Mouse (Mus musculus): ENCODE measurements around the gene Slc22a8. TPM values are rescaled to one million over a fixed set of nuclear protein-coding genes. Genes with fewer than 3 reads are reported as not detected.

The Slc22a8 gene
- not detected in 2 replicates for total RNA-seq (2017)

DNA sequence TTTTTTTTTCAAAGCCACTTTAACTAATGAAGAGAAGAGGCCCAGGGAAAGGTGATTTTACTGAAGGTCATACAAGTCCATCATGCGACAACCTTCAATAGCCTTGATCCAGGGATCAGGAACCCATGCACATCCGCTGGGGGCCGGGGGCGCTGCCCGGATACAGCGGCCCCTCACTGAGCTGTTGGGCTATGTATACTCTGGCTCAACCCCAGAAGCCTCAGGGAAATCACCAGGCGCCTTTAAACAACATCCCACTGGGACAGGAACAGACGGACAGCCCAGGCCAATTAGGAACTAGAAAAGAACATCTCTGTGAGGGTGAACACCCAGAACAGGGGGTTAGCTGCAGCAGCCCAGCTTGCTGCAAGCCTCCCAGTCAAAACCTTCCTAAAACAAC is at the start of gene Slc22a8:
Slc22a8 (plus strand) TSS at position 301 of the 400 bp plus-strand sequence.
- no peak for ATAC-seq (ENCODE audit: extremely low read depth, insufficient number of reproducible peaks, low FRiP score, poor library complexity, severe bottlenecking)

DNA sequence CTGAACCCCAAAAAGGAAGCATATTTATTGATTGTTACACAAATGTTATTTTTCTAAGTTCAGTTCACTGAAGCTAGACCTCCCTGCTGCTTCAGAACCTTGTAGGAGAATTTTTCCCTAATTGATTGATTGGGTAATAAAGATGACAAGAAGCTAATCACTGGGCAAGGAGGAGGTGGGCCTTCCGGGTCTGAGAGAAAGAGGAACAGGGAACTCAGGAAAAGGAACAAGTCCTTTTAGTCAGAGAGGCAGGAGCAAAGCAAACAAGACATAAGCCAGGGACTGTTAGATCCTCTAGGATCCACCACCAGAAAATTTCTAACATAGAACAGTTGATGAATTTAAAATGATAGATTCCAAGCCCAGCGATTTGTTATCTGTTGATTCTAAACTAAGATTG is 32.2 kb upstream of the Slc22a8 start:
- no peak for ATAC-seq (ENCODE audit: extremely low read depth, insufficient number of reproducible peaks, low FRiP score, poor library complexity, severe bottlenecking)

DNA sequence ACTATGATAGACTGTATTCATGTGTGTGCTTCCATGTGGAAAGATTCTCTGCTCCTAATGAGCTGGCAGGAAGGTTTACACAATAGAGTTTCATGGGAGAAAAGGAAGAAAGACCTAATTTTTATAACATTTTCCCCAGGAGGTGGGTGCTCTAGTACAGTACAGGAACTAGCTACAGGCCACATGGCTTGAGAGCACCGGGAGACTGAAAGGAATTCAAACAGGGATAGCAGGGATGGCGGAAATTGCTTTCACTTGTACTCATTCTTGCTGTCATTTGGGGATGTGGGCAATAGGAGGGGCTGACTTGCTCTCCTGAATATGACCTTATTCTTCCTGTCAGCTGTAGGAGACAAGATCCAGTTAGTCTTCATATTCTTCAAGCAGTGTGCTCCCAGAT is 27.0 kb upstream of the Slc22a8 start:
- ATAC-seq (ENCODE audit: extremely low read depth, insufficient number of reproducible peaks, low FRiP score, poor library complexity, severe bottlenecking), result no peak

DNA sequence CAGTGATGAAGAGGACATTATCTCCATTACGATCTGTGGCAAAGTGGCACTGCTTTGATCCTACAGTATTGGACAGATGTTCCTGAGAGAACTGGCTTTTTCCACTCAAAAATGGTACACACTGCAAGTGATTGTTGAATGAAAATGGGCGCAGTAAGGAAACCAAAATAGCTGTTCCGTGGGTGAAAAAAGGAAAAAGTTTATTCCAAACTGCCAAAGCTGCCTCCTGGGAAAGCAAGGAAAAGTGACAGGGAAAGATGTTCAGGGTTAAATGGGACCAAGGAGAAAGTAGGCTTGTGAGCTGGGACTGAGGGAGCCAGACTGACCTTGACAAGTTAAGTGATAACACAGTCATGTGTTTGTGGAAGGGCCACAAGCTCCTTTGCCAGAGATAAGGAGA is 26.6 kb upstream of the Slc22a8 start:
- no peak for ATAC-seq (ENCODE audit: extremely low read depth, insufficient number of reproducible peaks, low FRiP score, poor library complexity, severe bottlenecking)

DNA sequence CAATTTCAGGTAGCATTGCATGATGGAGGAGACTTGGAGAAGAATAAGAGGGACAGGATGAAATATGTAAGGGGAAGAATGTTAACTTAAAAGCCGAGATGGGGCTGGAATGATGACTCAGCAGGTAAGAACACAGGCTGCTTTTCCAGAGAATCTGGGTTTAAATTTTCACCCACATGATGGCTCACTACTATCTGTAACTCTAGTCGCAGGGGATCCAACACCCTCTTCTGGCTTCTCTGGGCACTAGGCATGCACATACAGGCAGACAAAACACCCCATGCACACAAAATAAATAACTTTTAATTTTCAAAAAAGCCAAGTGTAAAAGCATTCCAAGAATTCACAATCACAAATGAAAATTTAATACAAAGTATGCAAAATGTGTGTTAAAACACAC is 25.8 kb upstream of the Slc22a8 start:
- no peak for ATAC-seq (ENCODE audit: extremely low read depth, insufficient number of reproducible peaks, low FRiP score, poor library complexity, severe bottlenecking)

DNA sequence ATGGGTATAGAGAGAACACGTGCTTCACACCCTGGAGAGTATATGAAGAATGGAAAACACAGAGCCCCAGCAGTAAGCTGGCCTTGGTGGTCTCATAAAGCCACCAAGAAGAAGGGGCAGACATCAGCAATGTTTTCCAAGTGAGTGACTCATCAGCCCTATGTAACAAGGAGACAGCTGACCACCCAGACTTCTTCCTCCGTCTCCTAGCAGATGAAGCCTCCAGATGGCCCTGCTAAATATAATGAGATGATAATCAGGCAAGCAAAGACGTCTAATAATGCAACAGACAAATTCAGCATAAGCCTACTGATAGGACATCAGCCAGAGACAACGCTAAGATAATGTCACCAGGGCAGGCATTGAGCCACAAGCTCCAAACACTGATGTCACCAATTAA is 25.1 kb upstream of the Slc22a8 start:
- no peak for ATAC-seq (ENCODE audit: extremely low read depth, insufficient number of reproducible peaks, low FRiP score, poor library complexity, severe bottlenecking)

DNA sequence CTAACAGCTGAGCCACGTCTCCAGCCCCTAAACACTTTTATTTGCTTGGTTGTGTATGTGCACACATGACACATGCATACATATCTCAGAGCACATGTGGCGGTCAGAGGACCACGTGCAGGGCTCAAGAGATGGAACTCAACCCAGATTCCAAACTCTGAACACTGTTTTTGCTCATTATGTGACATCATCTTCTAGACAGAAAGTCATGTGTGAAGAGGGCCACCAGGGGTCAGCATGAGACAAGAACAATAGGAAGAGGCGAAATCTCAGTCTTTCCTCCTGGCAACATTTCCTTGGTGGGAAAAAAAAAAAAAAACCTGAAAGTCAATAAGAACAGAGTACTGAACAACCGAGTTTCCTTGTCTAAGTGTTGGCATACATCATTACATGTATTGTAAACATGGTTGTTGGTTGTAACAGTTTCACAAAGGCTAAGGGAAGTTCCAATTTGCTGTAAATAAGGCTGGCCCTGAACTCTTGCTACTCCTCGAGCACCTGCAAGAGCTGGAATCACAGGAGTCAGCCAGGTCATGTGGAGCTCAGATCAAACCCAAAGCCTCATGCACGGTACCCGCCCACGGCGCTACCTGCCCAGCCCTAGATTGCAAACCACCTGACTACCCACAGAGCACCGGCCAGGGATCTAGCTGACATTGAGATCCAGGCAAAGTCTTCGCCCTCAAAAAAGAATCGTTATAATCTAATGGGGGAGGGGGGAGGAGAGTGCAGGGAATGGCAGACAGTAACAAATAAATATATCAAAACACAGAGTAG is 23.8 kb upstream of the Slc22a8 start:
- ATAC-seq (ENCODE audit: extremely low read depth, insufficient number of reproducible peaks, low FRiP score, poor library complexity, severe bottlenecking), result no peak

DNA sequence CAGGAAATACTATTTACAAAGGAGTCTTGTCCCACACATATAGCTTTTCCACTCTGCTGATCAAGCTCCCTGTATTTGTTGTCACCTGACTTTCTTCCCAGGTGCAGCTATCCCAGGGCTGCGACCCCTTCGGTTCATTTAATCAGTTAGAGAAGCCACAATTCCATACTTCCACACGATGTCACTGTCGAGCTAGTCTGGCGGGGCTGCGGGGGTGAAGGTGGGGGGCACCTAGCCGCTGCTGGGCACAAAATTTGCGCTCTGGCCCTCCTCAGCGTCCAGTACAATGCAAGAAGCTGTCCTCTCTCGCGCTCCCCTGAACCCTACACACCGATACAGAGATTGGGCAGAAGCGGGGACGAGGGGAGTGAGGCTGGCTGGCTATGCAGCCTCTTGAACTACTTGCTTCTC is 21.6 kb upstream of the Slc22a8 start:
- 0 out of 2 replicates have a peak, but pooled peaks have one; percentile 23 for ATAC-seq (ENCODE audit: extremely low read depth, insufficient number of reproducible peaks, low FRiP score, poor library complexity, severe bottlenecking)

DNA sequence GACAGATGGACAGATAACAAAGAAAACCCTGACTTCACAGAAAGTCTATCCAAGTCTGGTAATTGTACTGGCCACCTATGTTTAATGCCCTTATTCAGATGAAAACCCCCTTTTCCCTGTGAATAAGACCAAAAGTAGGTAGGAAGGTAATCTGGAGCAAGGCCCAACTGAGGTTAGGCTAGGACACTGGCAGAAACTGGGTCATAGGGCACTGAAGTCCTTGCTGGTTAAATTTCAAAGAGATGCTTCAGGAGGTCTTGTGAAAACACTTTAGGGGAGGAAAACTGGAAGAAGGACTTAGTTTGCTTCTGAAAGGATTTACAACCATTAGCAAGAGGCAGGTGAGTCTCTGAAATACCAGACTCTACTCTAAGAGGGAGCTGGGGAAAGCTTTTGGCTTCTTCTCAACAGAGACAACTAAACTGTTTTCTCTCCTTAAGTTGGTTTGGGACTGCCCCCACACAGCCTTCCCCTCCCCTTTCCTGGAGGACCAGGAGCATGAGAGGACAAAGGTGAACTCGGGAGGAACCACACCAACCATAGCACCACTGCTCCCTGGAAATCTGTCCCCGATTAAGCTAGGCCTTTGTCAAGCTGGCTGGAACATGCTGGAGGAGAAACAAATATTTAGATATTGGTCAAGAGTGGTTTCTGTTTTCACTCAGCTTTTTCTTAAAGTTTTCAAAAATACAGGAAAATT is 20.6 kb upstream of the Slc22a8 start:
- ATAC-seq (ENCODE audit: extremely low read depth, insufficient number of reproducible peaks, low FRiP score, poor library complexity, severe bottlenecking), result no peak

DNA sequence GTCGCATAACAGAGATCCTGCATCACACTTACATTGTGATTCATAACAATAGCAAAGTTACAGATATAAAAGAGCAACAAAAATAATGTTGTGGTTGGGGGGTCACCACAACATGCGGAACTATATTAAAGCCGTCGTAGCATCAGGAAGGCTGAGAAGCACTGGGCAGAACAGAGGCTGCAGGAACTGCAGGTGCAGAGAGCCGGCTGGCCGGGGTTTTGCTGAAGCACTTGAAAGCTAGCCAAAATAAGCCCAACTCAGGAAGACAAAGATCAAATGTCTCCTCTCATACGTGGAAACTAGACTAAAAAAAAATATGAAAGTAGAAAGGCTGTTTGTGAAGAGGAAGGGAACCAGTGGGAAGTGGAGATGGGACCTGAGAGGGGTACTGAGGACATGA is 19.3 kb upstream of the Slc22a8 start:
- no peak for ATAC-seq (ENCODE audit: extremely low read depth, insufficient number of reproducible peaks, low FRiP score, poor library complexity, severe bottlenecking)

DNA sequence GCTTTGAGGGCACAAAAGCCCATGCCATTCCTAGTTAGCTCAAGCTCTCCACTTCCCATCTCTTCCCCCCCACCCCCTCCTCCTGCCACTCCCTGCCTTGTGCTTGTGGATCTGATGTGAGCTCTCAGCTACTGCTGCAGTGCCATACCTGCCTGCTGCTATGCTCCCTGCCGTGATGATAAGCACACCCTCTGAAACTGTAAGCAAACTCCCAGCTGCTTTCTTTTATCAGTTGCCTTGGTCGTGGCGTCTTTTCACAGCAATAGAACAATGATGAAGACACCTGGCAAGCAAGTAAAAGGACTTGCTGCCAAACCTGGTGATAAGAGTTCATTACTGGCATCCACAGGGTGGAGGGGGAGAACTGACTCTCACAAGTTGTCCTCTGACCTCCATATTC is 18.6 kb upstream of the Slc22a8 start:
- no peak for ATAC-seq (ENCODE audit: extremely low read depth, insufficient number of reproducible peaks, low FRiP score, poor library complexity, severe bottlenecking)

DNA sequence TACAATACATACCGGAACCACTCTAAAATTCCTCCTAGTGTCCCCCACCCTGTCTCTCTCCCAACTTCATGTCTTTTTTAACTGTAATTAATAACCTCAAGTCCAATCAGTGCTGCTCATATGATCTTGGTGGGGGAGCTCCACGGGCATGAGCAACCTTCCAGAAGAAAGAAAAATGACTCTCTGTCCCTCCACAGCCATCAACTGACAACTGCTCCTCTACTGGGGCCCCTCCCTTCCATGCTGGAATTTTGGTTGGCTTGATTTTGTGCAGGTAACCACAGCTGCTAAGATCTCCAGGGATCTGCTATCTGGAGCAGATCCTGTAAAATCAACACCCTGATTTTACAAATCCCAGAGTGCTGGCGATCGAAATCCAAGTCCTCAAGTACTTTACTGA is 13.6 kb upstream of the Slc22a8 start:
- no peak for ATAC-seq (ENCODE audit: extremely low read depth, insufficient number of reproducible peaks, low FRiP score, poor library complexity, severe bottlenecking)

DNA sequence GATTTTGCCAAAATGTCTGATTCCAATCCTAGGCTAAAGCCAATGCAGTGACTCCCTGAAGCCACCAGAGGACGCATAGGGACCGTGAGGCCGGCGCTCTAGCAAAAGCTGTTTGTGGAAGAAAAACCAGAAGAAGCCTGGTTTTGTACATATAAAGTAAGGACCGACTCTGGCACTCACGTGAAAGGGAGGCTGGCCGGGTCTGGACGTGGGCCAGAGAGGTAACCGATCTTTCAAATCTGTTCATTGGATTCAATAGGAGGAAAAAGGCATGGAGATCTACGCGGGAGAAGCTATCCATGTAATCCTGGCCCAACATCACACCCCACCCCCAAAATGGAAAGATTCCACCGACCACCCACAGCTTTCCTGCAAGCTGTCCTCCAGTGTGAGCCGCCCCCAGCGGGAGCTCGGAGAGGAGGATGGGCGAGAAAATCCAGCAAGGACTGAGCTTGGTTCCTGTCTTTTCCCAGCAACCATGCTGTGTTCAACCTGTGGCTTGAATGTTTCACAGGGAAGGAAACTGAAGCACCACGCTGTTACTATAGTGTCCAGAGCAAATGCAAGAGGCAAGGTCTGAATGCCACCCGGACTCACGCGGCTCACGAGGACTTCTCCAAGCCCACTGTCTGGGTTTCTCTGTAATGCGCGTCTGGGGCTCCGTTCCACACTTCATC is 12.6 kb upstream of the Slc22a8 start:
- ATAC-seq (ENCODE audit: extremely low read depth, insufficient number of reproducible peaks, low FRiP score, poor library complexity, severe bottlenecking), result peak; percentile 80

DNA sequence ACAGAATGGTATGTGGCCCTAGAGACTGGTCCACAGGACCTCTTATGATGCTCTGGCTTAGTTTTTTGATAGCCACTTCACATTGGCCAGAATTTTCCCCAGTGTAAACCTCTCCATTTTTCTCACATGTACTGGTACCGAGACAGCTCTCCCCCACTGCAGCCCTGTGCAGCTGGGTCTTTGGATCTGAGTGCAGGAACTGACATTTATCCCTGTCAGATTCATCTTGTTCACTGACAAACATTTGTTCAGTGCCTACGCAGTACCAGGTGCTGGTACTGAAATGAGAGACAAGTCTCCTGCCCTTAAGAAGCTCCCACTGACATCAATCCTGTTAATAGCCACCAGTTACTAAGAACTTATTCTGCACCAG is 12.1 kb upstream of the Slc22a8 start:
- no peak for ATAC-seq (ENCODE audit: extremely low read depth, insufficient number of reproducible peaks, low FRiP score, poor library complexity, severe bottlenecking)

DNA sequence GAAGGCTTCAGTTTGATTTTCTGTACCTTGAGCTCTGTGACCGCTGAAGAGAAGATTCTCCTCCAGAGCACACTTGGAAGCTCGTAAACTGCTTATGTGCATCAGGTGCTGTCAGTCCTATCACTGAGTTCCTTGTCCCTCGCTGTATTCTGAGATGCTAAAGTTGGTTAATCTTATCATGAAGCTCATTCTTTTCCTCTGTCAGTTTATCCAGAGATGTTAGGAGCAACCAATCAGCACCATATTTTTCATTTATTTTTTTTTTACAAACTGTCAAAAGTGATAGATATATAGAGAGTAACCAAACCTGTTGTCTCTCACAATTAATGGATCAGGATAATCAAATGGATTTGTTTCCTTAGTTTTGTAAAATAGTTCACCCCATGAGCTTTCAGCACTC is 5.8 kb upstream of the Slc22a8 start:
- ATAC-seq (ENCODE audit: extremely low read depth, insufficient number of reproducible peaks, low FRiP score, poor library complexity, severe bottlenecking), result no peak

DNA sequence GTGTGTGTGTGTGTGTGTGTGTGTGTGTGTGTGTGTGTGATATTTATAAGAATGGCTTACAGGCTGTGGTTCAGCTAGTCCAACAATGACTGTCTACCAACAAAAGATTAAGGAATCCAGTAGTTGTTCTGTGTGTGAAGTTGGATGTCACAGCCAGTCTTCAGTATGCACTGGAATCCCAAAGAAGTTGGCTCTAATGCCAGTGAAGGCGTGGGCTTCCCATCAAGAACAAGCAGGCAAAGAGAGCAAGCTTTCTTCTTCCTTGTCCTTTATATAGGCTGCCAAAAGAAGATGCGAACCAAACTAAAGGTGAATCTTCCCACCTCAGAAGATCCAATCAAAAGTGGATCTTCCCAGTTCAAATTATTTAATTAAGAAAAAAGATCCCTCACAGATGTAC is 5.2 kb upstream of the Slc22a8 start:
- no peak for ATAC-seq (ENCODE audit: extremely low read depth, insufficient number of reproducible peaks, low FRiP score, poor library complexity, severe bottlenecking)

DNA sequence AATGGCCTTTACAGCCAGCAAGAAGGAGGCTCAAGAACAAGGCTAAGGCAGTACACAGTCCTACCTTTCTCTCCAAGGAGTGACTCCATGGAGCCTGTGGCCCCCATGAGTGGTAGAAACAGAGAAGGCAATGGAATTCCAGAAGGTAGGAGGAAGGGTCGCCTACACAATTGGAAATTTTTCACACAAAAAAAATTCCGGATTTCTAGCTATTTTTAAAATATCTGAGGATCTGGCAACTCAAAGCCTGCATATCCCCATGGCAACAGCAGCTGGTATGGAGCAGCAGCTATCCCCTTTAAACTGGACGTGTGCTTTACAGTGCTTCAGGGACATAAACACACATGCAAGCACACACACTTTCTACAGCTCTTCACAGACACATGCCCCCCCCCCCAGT is 4.7 kb upstream of the Slc22a8 start:
- ATAC-seq (ENCODE audit: extremely low read depth, insufficient number of reproducible peaks, low FRiP score, poor library complexity, severe bottlenecking), result no peak

DNA sequence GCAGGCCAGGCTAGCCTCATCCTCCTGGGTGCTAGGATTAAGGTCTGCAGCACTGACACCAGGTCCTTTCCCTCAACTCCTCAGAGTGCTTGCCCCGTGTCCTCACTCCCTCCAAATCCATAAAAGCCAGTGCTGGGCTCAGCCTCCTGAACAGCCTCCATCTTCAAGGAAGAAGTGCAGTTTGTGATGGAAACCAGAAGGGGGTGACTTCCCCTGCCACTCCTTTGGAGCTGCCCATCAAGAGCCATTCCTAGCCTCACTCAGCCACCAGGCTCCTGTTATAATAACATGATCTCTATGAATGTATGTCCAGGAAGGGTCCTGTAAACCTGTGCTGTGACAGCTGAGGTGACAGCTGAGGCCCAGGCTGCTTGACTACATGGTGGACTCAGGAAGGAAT is 3.7 kb upstream of the Slc22a8 start:
- no peak for ATAC-seq (ENCODE audit: extremely low read depth, insufficient number of reproducible peaks, low FRiP score, poor library complexity, severe bottlenecking)

DNA sequence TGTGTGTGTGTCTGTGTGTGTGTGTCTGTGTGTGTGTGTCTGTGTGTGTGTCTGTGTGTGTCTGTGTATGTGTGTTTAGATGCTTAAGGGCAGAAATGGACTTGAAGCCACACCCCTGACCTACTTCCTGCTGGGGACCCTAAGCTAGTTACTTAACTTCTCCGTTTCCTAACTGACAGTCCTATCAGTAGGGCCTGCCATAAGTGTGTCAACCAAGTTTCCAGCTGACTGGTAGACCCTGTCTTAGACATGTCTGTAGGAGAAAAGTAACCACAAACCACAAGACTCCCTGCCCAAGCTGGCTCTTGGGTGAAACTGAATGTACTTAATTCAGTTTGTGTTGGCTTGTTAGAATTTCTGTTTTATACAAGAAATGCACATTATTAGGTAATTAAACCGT is 1.1 kb downstream of the Slc22a8 start:
- peak; percentile 77 for ATAC-seq (ENCODE audit: extremely low read depth, insufficient number of reproducible peaks, low FRiP score, poor library complexity, severe bottlenecking)

DNA sequence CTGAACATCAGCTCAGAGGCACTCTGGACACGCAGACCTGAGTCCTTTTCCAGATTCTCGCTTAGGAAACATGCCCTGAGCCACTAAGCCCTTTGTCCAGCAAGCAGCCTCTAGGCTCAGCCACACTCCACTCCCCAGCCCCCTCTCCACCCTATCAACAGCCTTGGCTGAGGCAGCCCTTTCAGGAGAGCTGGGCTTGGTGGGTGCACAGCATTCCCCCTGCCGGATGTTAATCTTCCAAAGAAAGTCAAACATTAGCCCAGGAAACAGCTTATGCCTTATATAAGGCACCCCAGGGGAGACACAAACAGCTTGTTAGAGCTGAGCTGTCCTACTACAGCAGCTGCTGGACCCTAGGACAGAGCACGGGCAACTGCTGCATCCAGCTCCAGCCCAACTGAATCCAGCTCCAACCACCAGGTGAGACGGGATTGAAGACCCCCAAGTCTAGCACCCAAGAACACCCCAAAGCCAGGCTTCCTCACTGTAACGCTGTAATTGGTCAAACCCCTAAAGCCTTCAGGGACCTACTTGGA is 1.9 kb downstream of the Slc22a8 start:
- ATAC-seq (ENCODE audit: extremely low read depth, insufficient number of reproducible peaks, low FRiP score, poor library complexity, severe bottlenecking), result no peak

Data from neutrophil, adult 5-6 weeks (primary cell).